Mouse (Mus musculus): ENCODE results near the gene Rnf207. TPM values are rescaled to one million over a fixed set of nuclear protein-coding genes. Genes with fewer than 3 reads are reported as not detected.

The Rnf207 gene
- polyA plus RNA-seq, 1 experiment from 2014 or later: 1.1 TPM

- H3K9me3 ChIP-seq (replicated peaks): no peaks in the 10 kb centered on the region
- 0 out of 2 replicates have a peak overlapping the region, but pooled peaks have one; percentile 71 for H3K4me3 ChIP-seq
- H3K27me3 ChIP-seq (ENCODE audit: low read depth, poor library complexity, severe bottlenecking): peaks cover 64% of the 10 kb centered on the region
- no peak for DNase-seq (ENCODE audit: low spot score)
- H3K27ac ChIP-seq: peak overlapping the region; percentile 82; the same call in 1 of the 2 replicates
- H3K4me1 ChIP-seq: peaks cover 55% of the 10 kb centered on the region
- 30% methylated on average over 9 of the region's 9 CpGs for WGBS
- no peaks in the 10 kb centered on the region for H3K36me3 ChIP-seq
Observed at GRCm38 (mm10) chr4:152272449-152273049, 46.2 kb downstream of the Rnf207 start.

GRCm38 (mm10) chr4:152272006-152272405 is 46.8 kb downstream of the Rnf207 start:
- H3K27ac ChIP-seq: peak overlapping the region; percentile 82; the same call in 1 of the 2 replicates

DNA sequence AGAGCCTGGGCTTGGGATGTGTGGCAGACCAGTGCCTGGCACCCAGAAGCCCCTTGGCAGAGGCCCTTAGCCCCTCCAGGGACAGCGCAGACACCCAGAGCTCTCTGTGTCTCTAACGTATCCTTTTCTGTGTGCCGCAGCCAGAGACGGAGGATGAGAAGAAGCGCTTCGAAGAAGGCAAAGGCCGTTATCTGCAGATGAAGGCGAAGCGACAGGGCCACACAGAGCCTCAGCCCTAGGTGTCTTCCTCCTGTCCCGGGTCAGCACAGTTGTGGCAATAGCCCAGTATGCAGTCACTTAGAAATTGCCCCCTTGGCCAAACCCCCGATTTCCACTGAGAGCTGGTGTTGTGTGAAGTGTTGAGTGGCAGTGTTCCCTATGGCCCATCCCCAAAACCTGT is 47.5 kb downstream of the Rnf207 start:
- 92% methylated on average over 11 of the region's 11 CpGs for WGBS
- DNase-seq (ENCODE audit: low spot score): no peak
- H3K4me1 ChIP-seq: peaks cover 51% of the 10 kb centered on the region
- no peaks in the 10 kb centered on the region for H3K9me3 ChIP-seq (replicated peaks)
- no peak overlapping the region for H3K27ac ChIP-seq
- no peak overlapping the region for H3K4me3 ChIP-seq
- no peaks in the 10 kb centered on the region for H3K36me3 ChIP-seq
- H3K27me3 ChIP-seq (ENCODE audit: low read depth, poor library complexity, severe bottlenecking): peaks cover 52% of the 10 kb centered on the region

More at GRCm38 (mm10) chr4:152272006-152272405, 46.8 kb downstream of the Rnf207 start:
- WGBS: 70% methylated on average over 7 of the region's 7 CpGs
- Histone ChIP-seq H3K27me3 (ENCODE audit: low read depth, poor library complexity, severe bottlenecking) (peaks cover 59% of the 10 kb centered on the region), H3K4me3 (no peak overlapping the region), H3K9me3 (replicated peaks) (no peaks in the 10 kb centered on the region), H3K36me3 (no peaks in the 10 kb centered on the region), H3K4me1 (peaks cover 55% of the 10 kb centered on the region)
- no peak for DNase-seq (ENCODE audit: low spot score)

GRCm38 (mm10) chr4:152270599-152270998 is 48.2 kb downstream of the Rnf207 start:
- H3K9me3 ChIP-seq (replicated peaks): no peaks in the 10 kb centered on the region
- no peak overlapping the region for H3K27ac ChIP-seq
- peaks cover 45% of the 10 kb centered on the region for H3K27me3 ChIP-seq (ENCODE audit: low read depth, poor library complexity, severe bottlenecking)
- no peak overlapping the region for H3K4me3 ChIP-seq
- H3K4me1 ChIP-seq: peaks cover 56% of the 10 kb centered on the region
- WGBS: 81% methylated on average over 9 of the region's 9 CpGs
- no peak for DNase-seq (ENCODE audit: low spot score)
- no peaks in the 10 kb centered on the region for H3K36me3 ChIP-seq

DNA sequence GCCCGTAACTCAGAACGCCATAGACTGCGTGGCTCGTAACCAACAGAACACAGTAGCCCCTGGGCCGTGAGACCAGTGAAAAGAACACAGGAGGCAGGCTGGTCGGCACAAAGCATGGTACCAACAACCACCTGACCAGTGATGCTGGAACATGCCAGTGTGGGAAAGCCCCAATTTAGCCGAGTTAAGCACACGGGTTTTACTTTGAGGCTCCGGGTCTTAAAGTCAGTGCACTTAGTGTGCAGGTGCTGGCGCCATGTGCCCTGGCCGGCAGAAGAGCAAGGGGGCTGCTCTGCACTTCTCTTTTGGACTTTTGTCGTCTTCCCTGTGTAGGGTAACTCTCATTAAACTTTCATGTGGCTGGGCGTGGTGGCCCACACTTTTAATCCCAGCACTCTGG is 48.8 kb downstream of the Rnf207 start:
- 87% methylated on average over 13 of the region's 13 CpGs for WGBS
- Histone ChIP-seq H3K9me3 (replicated peaks) (no peaks in the 10 kb centered on the region), H3K4me1 (peaks cover 52% of the 10 kb centered on the region)

GRCm38 (mm10) chr4:152267748-152268369 is 50.9 kb downstream of the Rnf207 start:
- no peaks in the 10 kb centered on the region for H3K9me3 ChIP-seq (replicated peaks)
- DNase-seq (ENCODE audit: low spot score): no peak
- peaks cover 50% of the 10 kb centered on the region for H3K4me1 ChIP-seq
- H3K27me3 ChIP-seq (ENCODE audit: low read depth, poor library complexity, severe bottlenecking): peaks cover 18% of the 10 kb centered on the region
- no peaks in the 10 kb centered on the region for H3K36me3 ChIP-seq
- WGBS: 69% methylated on average over 13 of the region's 13 CpGs
- no peak overlapping the region for H3K4me3 ChIP-seq
- no peak overlapping the region for H3K27ac ChIP-seq

More for the DNA sequence above, 48.8 kb downstream of the Rnf207 start:
- Histone ChIP-seq H3K27me3 (ENCODE audit: low read depth, poor library complexity, severe bottlenecking) (peaks cover 38% of the 10 kb centered on the region), H3K4me3 (no peak overlapping the region), H3K27ac (no peak overlapping the region), H3K36me3 (no peaks in the 10 kb centered on the region)
- DNase-seq (ENCODE audit: low spot score): no peak

- Histone ChIP-seq H3K4me3 (no peak overlapping the region), H3K9me3 (replicated peaks) (no peaks in the 10 kb centered on the region), H3K4me1 (peaks cover 50% of the 10 kb centered on the region), H3K36me3 (no peaks in the 10 kb centered on the region), H3K27ac (no peak overlapping the region), H3K27me3 (ENCODE audit: low read depth, poor library complexity, severe bottlenecking) (peaks cover 12% of the 10 kb centered on the region)
- DNase-seq (ENCODE audit: low spot score): no peak
- 44% methylated on average over 10 of the region's 10 CpGs for WGBS
Observed at GRCm38 (mm10) chr4:152266236-152266895, 52.4 kb downstream of the Rnf207 start.

DNA sequence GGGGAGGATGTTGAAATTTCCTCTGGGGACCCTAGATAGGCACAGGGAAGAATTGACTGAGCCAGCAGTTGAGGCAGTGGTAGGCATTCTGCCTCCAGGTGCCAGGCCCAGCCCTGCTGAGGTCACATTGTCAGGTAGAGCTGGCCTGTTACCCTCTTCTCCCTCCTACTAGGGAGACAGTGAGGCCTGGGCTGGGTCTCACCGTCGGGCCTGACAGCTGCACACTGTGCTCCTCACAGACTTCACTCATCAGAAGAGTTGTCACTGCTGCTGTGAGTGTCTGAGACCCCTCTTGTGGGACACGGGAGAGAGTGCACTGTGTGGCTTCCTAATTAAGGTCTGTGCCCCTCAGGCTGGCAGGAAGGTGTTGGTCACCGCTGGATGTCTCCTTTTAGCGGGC is 53.0 kb downstream of the Rnf207 start:
- H3K9me3 ChIP-seq (replicated peaks): no peaks in the 10 kb centered on the region
- no peak for DNase-seq (ENCODE audit: low spot score)
- 56% methylated on average over 5 of the region's 5 CpGs for WGBS

GRCm38 (mm10) chr4:152264867-152265568 is 53.8 kb downstream of the Rnf207 start:
- Histone ChIP-seq H3K4me3 (no peak overlapping the region), H3K4me1 (peaks cover 53% of the 10 kb centered on the region), H3K9me3 (replicated peaks) (no peaks in the 10 kb centered on the region), H3K27me3 (ENCODE audit: low read depth, poor library complexity, severe bottlenecking) (peaks cover 8% of the 10 kb centered on the region; the same call in 1 of the 2 replicates), H3K27ac (0 out of 2 replicates have a peak overlapping the region, but pooled peaks have one; percentile 43), H3K36me3 (no peaks in the 10 kb centered on the region)
- 89% methylated on average over 9 of the region's 9 CpGs for WGBS
- no peak for DNase-seq (ENCODE audit: low spot score)

More for the DNA sequence above, 53.0 kb downstream of the Rnf207 start:
- Histone ChIP-seq H3K27me3 (ENCODE audit: low read depth, poor library complexity, severe bottlenecking) (peaks cover 9% of the 10 kb centered on the region; the same call in 1 of the 2 replicates), H3K4me3 (no peak overlapping the region), H3K36me3 (no peaks in the 10 kb centered on the region), H3K4me1 (peaks cover 53% of the 10 kb centered on the region), H3K27ac (no peak overlapping the region)

DNA sequence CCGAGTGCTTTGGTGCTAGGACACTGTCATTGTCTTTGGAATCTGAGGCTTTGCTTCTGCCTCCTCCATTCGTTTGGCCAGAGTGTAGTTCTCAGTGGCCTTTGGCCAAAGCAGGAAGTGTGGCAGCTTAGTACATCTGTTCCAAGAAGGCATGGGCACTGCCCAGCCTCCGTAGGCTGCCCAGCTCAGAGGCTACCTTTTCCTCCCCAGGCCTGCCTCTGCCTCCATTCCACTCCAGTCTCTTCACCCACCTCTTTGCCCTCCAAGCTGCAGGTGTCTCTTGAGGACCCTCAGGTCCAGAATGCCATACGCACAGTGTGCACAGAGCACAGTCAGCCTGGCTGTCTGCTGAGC is 54.6 kb downstream of the Rnf207 start:
- no peaks in the 10 kb centered on the region for H3K36me3 ChIP-seq
- H3K9me3 ChIP-seq (replicated peaks): no peaks in the 10 kb centered on the region
- 55% methylated on average over 4 of the region's 4 CpGs for WGBS
- H3K27ac ChIP-seq: peak overlapping the region; percentile 43; the same call in 1 of the 2 replicates
- H3K4me3 ChIP-seq: no peak overlapping the region
- H3K4me1 ChIP-seq: peaks cover 49% of the 10 kb centered on the region
- no peak for DNase-seq (ENCODE audit: low spot score)
- H3K27me3 ChIP-seq (ENCODE audit: low read depth, poor library complexity, severe bottlenecking): 0 out of 2 replicates have a peak, but pooled peaks cover 3% of the 10 kb centered on the region

DNA sequence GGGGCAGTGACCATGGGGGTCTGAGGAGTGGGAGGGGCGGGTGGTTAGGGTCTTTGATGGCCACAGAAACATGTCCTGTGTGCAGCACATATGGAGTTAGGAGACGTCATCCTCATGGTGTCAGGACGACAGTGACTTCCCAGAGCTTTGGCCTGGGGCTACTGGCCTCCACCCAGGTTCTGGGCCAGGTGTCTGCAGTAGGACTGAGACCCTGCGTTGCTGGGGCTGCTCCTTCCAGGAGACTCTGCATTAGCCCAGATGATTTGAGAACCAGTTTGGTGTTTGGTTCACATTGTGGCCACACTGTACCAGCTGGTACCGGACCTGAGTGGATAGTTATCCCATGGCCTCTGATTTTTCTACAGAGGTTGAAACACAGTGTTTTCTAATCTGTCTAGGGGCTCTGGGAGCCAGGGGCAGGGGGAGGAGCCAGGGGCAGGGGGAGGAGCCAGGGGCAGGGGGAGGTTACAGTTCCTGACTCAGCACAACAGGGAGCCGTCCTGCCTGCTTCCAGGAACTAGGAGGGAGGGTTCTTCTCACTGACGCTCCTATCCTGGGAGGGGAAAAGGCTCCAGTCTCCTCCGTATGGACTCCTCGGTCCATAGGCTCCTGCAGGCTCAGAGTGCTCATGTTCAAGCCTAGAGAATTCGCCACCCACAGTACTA is 55.1 kb downstream of the Rnf207 start:
- WGBS: 31% methylated on average over 10 of the region's 10 CpGs
- Histone ChIP-seq H3K4me3 (no peak overlapping the region), H3K27me3 (ENCODE audit: low read depth, poor library complexity, severe bottlenecking) (0 out of 2 replicates have a peak, but pooled peaks cover 3% of the 10 kb centered on the region), H3K27ac (peak overlapping the region; percentile 43; the same call in 1 of the 2 replicates), H3K4me1 (peaks cover 49% of the 10 kb centered on the region), H3K36me3 (no peaks in the 10 kb centered on the region), H3K9me3 (replicated peaks) (no peaks in the 10 kb centered on the region)
- DNase-seq (ENCODE audit: low spot score): no peak

- 0 out of 2 replicates have a peak overlapping the region, but pooled peaks have one; percentile 43 for H3K27ac ChIP-seq
- DNase-seq (ENCODE audit: low spot score): no peak
- 63% methylated on average over 9 of the region's 9 CpGs for WGBS
- 0 out of 2 replicates have a peak, but pooled peaks cover 3% of the 10 kb centered on the region for H3K27me3 ChIP-seq (ENCODE audit: low read depth, poor library complexity, severe bottlenecking)
- H3K9me3 ChIP-seq (replicated peaks): no peaks in the 10 kb centered on the region
- H3K36me3 ChIP-seq: no peaks in the 10 kb centered on the region
- H3K4me3 ChIP-seq: no peak overlapping the region
- H3K4me1 ChIP-seq: peaks cover 49% of the 10 kb centered on the region
Observed at GRCm38 (mm10) chr4:152263089-152263488, 55.7 kb downstream of the Rnf207 start.

Data from limb, embryonic 10.5 days (tissue).